Mouse (Mus musculus): ENCODE results near the gene 2810021J22Rik.
"Not testable (repeated sequence)": the region's sequence is repeated elsewhere in the genome, so short reads cannot be mapped to it uniquely, and the experiment has no call there.

The 2810021J22Rik gene

DNA sequence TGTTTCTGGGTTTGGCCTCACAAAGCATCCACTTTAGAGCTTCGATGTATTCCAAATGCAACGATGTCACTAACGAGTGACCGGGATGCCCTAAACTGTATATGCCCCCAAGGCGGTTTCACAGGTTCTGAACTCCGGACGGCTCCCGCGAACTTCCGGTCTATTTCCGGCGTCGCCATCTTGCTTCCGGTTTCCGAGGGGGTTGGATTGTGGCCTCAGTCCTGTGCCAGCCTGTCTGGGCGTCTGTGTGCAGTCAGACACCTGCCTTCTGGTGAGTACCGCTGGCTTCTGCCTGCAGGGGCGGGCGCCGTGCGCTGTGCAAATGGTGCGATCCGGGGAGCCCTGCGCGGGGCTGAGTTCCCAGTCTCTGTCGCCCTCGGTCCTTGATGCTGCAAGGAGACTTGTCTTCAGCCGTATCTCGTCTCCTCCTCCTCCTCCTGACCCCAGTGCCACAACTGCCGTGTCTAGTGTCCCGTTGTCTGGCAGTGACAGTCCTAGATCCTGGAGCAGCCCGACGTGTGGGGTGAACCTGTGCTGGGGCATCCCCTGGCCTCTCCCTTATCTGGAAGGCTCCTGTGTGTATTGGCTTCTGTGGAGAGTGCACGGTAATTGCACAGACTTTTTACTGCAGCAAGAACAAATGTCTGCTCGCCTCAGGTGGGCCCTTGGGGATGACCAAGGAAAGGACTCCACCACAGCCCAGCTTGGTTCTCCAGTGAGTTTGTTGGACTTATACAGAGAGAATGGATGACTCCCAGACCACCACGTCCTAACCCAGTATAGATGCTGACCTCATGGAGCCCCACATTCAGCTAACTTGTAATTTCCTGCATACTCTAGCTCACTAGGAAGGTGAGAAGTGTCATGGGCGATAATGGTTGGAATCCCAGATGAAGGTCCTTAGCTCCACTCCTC, at the start of gene 2810021J22Rik:
Gene 2810021J22Rik, plus strand, starts transcription at position 178 of the 915 bp plus-strand sequence.
- peak; percentile 40 for DNase-seq (ENCODE audit: low read depth, low spot score)

- DNase-seq (ENCODE audit: low read depth, low spot score) = not testable (repeated sequence)
These were observed 38.1 kb upstream of the 2810021J22Rik start, which contains the start of gene Olfr312 for GRCm38 (mm10) chr11:58828937-58829336. Gene Olfr312, plus strand, starts transcription at chr11:58829237.

GRCm38 (mm10) chr11:58829764-58830163, 37.3 kb upstream of the 2810021J22Rik start:
- DNase-seq (ENCODE audit: low read depth, low spot score) = no peak

DNA sequence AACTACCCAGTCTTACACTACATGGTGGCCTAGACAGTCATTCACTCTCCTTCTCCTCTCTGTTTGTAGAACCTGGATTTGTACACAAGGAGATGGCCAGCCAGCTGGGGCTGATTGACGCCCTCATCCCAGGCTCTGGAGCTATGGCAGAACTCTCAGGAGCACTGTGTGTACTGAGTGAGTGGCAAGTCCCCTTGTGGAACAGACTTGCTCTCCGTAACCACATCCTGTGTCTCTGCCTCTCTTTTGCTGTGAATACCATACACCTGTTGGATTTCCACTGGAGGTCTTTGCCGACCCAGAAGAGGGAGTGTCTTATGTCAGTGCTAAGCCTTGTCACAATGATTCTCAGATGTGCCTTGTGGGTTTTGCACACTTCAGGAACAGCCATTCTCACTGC, 34.5 kb upstream of the 2810021J22Rik start:
- not testable (repeated sequence) for DNase-seq (ENCODE audit: low read depth, low spot score)

- DNase-seq (ENCODE audit: low read depth, low spot score) = not testable (repeated sequence)
These were observed 28.1 kb upstream of the 2810021J22Rik start, which contains the start of gene Olfr311 for GRCm38 (mm10) chr11:58838951-58839350. Gene Olfr311, plus strand, starts transcription at chr11:58839251.

- peak; percentile 96 for DNase-seq (ENCODE audit: low read depth, low spot score)
These were observed 20.0 kb upstream of the 2810021J22Rik start, which contains the start of gene Gm12258 for GRCm38 (mm10) chr11:58846919-58847461. Gene Gm12258, plus strand, starts transcription at chr11:58847158.

DNA sequence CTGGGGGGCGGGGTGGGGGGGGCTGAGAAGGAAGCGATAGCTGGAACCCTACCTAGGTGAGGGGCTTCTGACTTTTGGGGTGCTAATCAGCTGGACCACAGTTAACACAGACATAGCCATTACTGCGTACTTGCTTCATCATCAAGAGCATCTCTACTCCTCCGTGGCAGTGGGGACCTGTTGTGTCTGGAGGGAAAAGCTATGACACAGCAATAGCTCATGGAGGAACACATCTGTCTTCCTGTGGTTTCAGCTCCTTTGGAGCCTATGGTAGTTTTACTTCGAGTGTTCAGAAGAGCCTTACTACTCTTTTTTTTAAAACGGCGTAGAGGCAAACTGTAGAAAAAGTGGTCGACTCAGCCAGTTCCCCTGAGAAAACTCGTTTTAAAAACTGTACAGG, 19.4 kb upstream of the 2810021J22Rik start:
- no peak for DNase-seq (ENCODE audit: low read depth, low spot score)

- no peak for DNase-seq (ENCODE audit: low read depth, low spot score)
These were observed 17.3 kb upstream of the 2810021J22Rik start for GRCm38 (mm10) chr11:58849731-58850130.

- DNase-seq (ENCODE audit: low read depth, low spot score) = no peak
These were observed 6.3 kb upstream of the 2810021J22Rik start for GRCm38 (mm10) chr11:58860744-58861143.

GRCm38 (mm10) chr11:58867954-58868330, 926 bp downstream of the 2810021J22Rik start:
- DNase-seq (ENCODE audit: low read depth, low spot score) = no peak

DNA sequence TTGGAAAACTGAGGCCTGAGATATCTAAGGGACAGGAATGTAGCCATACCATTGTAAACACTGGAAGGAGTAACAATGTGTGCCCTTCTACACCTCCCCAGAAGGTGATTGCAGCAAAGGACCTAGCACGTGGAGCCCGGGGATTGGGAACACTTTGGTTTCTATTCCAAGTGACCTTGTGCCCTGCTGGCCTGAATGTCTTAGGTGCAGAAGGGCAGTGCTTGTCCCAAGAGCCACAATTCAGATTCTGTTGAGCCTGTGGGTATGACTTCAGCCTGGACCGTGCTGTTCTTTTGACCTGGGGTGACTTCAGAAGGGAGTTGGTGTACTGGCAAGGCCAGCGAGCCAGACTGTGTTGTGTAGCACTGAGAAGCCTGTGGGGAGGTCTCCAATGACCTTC, 3.9 kb downstream of the 2810021J22Rik start:
- DNase-seq (ENCODE audit: low read depth, low spot score) = no peak

- no peak for DNase-seq (ENCODE audit: low read depth, low spot score)
These were observed 16.7 kb downstream of the 2810021J22Rik start for GRCm38 (mm10) chr11:58883756-58884155.

DNA sequence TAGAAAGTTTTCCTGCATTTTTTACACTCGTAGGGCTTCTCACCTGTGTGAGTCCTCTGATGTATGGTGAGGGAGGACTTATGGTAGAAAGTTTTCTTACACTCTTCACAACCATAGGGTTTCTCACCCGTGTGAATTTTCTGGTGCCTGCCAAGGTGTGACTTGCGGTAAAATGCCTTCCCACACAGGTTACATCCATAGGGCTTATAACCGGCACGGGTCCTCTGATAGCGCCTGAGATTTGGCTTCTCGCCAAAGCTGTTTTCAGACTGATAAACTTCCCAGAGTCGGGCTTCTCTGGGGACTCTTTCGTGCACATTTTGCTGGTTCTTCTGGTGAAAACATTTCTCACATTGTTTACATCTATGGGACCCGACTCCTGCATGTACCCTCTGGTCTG, 23.5 kb downstream of the 2810021J22Rik start:
- DNase-seq (ENCODE audit: low read depth, low spot score) = no peak

GRCm38 (mm10) chr11:58894456-58894855, 27.4 kb downstream of the 2810021J22Rik start:
- DNase-seq (ENCODE audit: low read depth, low spot score) = no peak

GRCm38 (mm10) chr11:58897485-58897884, 30.5 kb downstream of the 2810021J22Rik start:
- DNase-seq (ENCODE audit: low read depth, low spot score) = no peak

GRCm38 (mm10) chr11:58901080-58901479, 34.1 kb downstream of the 2810021J22Rik start:
- no peak for DNase-seq (ENCODE audit: low read depth, low spot score)

GRCm38 (mm10) chr11:58903511-58904409, 36.7 kb downstream of the 2810021J22Rik start, which contains the start of gene Zfp39:
Gene Zfp39, minus strand, starts transcription at chr11:58904225.
- DNase-seq (ENCODE audit: low read depth, low spot score) = peak; percentile 91

DNA sequence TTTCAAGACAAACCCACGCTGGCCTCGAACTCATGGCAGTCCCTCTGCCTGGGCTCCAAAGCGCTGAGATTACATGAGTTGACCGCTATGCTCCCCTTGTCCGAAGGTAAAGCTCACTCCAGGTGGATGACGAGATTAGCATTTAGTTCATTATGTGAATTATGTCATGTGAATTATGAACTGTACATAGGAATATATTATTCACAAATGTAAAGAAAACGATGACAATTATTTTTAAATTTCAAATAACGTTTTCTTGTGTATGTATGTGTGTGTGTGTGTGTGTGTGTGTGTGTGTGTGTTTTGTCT, 37.3 kb downstream of the 2810021J22Rik start:
- no peak for DNase-seq (ENCODE audit: low read depth, low spot score)

GRCm38 (mm10) chr11:58904838-58905237, 37.8 kb downstream of the 2810021J22Rik start:
- DNase-seq (ENCODE audit: low read depth, low spot score) = peak; percentile 34

- DNase-seq (ENCODE audit: low read depth, low spot score) = no peak
These were observed 46.8 kb downstream of the 2810021J22Rik start for GRCm38 (mm10) chr11:58913776-58914175.

- DNase-seq (ENCODE audit: low read depth, low spot score) = peak; percentile 36
These were observed 47.5 kb downstream of the 2810021J22Rik start for GRCm38 (mm10) chr11:58914461-58915028.

All from skeletal muscle tissue, adult 2 months (tissue).